Mouse (Mus musculus) adrenal gland, postnatal 4 days (tissue): ENCODE measurements around the gene Kif2a. TPM values are rescaled to one million over a fixed set of nuclear protein-coding genes. Genes with fewer than 3 reads are reported as not detected.
"Not testable (repeated sequence)": the region's sequence is repeated elsewhere in the genome, so short reads cannot be mapped to it uniquely, and the experiment has no call there.

Experiments used
- DNase-seq, 2 experiments: peaks; one replicate each; pipeline ENCODE4 v3.0.0; 2021 to 2022; ENCODE audit warnings: low spot score in 2 of 2, mixed read lengths in 2 of 2
- total RNA-seq, 2 experiments: library from RNA; stranded (reverse); gene quantifications; 2 replicates each; pipeline ENCODE4 v1.2.3; 2021

The Kif2a gene
- total RNA-seq, 2 experiments from 2014 or later, result 49.3 to 64.2 TPM

DNA sequence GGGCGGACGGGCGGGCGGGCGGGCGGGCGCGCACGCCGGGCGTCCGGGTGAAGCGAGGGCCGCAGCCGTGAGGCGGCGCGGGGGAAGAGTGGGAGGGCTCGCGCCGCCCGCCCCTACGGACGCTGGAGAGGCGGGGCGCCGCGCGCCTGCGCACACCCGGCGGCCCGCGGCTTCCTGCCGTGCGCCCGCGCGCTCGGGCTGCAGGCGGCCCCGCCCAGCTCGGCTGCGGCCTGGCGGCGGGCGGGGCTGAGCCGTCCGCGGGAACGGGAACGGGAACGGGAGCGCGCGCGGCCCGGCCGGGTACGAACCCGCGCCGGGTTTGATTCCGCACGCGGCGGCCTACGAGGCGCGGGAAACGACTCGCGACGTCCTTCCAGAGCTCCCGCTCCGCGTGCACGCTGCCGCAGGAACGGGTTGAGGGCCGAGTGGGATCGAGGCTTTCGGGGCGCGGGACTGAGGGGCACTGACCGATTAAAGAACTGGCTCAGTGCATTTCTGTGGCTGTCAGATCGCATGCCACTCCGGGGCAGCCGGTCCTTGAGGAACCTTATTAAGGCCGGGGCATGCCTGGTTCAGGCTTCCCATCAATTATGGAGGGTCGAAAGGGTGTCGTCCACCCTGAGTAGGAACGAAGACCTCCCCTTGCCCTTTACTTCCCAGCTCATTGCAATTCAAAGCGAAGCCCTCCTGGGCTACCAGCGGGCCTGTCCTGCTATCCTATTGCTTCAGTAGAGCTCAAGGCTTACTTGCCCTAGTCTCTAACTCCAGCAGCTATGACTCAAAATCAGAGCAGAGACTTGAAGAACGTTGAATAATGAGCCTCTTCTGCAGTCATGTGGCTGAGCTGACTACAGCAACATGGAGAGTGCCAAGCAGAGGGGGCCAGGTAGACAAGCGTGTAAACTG is 593 bp upstream of the Kif2a start:
- DNase-seq, result peak; percentile 39 to 42

DNA sequence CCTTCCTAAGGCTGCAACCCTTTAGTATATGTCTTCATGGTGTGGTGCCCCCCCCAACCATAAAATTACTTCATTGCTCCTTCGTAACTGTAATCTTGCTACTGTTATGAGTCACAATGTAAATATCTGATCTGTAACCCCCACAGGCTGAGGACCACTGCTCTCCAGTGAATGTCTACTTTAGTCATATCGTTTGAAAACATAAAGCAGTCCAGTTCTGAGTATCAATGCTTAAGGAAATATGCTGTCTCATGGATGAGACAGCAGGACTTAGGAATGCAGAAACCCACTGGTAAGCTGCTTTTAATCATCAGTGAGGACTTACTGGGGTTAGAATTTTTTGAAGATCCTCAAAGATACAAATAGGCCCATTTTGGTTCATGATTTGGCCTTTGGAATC is 2.5 kb downstream of the Kif2a start:
- no peak for DNase-seq

DNA sequence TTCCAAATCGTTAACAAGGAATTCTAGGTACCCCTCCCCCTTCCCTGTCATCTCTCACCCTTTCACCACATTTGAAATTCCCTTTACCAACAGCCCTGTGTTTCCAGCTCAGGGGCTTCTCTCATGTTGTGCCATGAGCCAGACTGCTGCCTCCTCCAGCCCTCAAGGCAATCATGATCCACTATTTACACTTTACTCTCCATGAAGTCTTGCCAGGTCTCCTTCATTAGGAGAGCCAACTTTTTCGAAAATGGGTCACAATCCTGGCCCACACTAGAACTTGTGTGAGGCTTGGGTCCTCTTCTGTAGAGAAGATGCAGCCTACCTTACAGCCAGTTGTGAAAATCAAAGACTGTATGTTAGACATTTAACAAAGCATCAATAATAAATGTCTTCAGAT is 8.0 kb downstream of the Kif2a start:
- DNase-seq, result no peak

DNA sequence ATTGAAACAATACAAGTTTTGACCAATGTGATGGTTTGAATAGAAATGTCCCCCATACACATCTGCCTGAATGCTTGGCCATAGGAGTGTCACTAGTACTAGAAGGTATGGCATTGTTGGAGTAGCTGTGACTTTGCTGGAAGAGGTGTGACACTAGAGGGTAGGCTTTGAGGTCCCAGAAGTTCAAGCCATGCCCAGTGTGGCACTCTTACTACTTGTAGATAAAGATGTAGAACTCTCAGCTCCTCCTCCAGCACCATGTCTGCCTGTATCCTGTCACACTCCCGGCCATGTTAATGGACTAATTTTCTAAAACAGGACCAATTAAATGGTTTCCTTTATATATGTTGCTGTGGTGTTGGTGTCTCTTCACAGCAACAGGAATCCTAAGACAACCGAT is 10.3 kb downstream of the Kif2a start:
- no peak for DNase-seq

DNA sequence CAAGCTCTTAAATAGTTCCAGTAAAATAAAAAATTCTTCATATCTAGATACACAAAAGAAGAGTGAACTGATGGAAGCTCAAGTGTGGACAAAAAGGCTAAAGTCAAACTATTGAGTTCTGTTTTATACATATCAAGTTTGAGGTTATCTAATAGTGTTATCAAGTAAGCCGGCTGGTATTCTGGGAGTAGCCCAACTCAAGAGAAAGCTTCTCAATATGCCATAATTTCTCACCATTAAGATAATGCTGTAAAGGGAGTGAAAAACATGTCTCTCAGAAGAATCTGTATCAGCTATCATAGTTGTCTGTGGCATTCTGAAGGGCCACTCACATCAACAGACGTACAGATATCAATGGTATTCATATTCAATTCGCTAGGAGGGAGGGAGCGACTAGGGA is 13.8 kb downstream of the Kif2a start:
- no peak for DNase-seq

DNA sequence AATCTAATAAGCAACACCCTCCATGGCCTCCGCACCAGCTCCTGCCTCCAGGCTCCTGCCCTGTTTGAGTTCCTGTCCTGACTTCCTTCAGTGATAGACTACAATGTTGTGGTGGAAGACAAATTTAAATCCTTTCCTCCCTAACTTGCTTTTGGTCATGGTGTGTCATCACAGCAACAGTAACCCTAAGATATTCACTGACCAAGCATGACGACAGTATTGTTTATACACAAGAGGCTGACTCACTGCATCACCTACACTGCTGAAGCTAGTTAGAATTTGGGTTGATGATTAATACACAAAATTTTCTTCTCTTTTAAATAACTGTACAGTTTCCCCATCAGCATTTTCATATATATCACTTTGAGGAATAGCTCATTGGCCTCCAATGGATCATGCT is 18.7 kb downstream of the Kif2a start:
- DNase-seq, result no peak

DNA sequence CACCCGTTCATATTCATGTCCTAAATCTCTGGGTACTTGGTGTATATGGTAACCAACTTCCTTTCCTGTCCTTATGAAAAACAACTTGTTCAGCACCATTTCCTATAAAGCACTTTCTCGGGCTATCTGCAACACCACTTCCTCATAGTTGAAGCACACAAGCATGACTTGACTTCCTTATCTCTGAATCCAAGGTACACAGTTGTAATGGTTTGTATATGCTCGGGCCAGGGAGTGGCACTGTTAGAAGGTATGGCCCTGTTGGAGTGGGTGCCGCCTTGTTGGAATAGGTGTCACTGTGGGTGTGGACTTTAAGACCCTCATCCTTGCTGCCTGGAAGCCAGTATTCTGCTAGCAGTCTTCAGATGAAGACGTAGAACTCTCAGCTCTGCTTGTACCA is 23.3 kb downstream of the Kif2a start:
- DNase-seq, result no peak

DNA sequence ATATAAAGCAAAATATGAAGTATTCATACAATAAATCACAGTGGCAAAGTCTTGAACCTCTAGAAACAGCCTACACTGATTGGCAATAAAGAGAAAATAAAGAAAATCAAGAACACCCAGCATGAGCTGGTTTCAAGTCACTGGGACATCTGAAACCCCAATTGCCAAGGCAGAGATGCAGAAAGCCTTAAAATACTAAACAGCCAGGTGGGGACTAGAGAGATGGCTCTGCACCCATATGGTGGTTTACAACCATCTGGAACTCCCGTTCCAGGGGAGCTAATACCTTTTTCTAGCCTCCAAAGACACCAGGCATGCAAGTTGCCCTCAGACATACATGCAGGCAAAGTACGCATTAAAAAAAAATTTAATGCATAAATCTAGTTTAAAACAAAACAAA is 23.9 kb downstream of the Kif2a start:
- DNase-seq, result no peak

DNA sequence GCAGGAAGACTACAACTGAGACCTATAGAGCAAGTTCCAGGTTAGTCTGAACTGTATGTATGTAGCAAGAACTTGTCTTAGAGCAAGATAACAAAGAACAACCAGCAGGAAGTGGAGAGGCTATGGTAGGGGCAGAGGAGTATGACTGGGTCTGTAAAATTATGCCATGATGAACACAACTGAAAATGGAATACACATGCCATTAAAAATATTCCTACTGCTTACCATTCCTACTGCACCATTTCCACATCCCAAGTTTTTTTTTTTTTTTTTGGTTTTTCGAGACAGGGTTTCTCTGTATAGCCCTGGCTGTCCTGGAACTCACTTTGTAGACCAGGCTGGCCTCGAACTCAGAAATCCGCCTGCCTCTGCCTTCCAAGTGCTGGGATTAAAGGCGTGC is 24.4 kb downstream of the Kif2a start:
- not testable (repeated sequence) for DNase-seq

DNA sequence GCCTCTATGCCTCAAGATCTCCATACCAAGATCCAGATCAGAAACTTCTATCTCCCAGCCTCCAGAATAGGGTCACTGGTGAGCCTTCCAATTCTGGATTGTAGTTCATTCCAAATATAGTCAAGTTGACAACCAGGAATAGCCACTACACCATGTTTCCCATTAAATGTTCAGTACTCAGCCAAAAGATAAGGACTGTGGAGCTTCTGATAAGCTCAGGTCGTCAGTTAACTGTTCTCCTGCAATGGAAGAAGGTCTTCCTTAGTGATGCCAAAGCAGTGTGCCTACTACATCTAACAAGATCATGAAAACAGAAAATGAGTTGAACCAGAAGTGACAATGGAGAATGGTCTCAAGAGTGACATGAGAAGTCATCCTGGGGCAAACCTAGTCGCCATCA is 25.0 kb downstream of the Kif2a start:
- no peak for DNase-seq

DNA sequence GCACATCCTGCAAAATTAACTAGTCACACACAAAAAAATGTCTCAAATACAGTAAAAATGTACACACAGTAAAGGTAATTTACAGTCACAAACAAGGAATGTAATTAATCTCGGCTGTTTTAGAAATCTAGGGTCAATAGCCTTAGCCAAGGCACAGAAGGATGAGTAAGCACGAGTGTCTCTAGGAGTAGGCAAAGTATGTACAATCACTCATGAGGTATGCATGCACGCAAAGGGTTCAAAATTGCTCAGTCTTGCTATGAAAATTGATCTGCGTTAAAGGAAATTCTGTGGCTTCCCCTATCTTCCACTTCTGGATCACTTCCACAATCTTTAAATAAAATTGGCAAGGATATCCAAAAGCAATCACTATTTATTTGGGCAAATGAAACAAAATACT is 60.4 kb downstream of the Kif2a start:
- DNase-seq, result no peak

DNA sequence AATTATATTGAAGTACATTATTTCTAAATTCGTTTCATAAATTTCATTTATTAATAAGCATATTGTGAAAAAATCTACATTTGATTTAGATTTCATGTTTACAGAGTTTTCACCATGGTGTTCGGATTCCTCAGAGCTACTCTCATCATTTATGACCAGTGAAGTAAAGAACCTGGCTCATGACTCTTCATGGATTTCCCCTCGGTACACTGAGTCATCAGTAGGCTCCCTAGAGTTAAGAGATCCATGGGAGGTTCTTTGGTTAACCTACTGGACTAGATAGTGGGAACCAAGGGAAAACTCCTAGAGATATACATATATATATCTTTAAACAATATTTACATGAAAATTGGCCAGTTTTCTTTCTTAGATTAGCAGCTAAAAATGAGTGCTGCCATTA is 61.4 kb downstream of the Kif2a start:
- no peak for DNase-seq

DNA sequence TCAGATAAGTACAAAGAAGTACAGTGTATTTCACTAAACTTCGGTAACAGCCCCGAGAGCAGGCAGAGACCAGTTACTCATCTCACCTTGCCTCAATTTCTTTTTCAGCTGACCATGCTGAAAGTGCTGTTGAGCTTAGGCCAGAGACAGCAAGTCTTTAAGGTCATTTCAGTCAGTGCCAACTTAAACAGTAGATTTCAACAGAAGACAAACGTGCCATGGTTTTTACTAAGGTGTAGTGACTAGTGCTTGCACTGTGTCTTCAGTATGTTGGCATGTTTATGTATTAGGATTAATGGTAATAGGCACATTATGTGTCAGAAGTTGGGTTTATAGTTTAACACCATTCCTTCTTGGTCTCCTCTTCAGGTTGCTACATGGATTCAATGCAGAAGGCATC is 63.6 kb downstream of the Kif2a start:
- DNase-seq, result no peak

DNA sequence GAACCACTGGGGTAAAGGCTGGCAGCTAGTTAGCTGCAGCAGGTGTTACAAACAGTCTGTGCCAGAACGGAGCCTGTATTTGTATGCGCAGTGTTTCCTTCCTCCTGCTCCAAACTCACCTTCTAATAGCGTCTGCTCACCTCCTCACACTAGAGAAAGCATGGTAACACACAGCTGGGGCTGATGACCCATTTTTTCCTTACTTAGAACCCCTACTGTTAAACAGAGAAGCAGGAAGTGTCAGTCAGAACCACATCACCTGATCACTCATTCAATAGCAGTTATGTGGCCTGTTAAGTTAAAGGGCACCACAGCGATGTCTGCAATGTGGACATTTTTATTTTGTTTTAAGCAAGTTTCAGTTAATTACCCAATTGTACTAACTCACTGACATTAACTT is 64.4 kb downstream of the Kif2a start:
- DNase-seq, result no peak

DNA sequence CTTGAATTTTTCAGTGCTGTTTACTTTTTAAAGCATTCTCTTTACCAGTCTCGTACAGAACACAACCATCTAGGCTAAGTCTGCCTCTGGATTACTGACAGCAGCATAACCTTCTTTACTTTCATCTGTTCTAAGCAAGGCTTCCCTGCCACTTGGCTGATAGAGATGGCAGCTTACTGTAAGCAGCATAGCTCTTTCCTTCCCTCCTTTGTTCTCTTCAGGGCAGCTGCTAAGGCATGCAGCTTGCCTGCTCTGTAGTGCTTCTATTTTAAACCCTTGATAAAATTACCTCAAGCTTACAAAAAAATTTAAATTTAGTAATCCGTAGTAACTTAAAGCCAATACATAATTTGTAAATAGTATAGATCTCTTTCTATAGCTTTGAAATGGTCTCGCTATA is 67.0 kb downstream of the Kif2a start:
- no peak for DNase-seq

DNA sequence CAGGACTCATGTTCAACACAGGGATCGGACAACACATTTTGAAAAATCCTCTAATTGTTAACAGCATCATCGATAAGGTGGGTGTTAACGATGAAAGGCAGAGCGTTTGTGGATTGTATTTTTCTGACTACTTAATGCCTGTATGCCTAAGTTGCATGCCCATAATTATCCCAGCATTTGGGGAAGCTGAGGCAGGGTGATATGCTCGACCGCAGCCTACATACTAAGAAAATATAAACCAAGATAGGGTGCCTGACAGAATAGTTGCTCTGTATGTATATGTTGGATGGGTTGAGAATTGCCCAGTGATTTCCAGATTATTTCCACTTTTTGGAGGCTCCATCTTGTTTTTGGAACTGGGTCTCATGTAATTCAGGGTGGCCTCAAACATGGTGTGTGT is 74.3 kb downstream of the Kif2a start:
- DNase-seq, result no peak

DNA sequence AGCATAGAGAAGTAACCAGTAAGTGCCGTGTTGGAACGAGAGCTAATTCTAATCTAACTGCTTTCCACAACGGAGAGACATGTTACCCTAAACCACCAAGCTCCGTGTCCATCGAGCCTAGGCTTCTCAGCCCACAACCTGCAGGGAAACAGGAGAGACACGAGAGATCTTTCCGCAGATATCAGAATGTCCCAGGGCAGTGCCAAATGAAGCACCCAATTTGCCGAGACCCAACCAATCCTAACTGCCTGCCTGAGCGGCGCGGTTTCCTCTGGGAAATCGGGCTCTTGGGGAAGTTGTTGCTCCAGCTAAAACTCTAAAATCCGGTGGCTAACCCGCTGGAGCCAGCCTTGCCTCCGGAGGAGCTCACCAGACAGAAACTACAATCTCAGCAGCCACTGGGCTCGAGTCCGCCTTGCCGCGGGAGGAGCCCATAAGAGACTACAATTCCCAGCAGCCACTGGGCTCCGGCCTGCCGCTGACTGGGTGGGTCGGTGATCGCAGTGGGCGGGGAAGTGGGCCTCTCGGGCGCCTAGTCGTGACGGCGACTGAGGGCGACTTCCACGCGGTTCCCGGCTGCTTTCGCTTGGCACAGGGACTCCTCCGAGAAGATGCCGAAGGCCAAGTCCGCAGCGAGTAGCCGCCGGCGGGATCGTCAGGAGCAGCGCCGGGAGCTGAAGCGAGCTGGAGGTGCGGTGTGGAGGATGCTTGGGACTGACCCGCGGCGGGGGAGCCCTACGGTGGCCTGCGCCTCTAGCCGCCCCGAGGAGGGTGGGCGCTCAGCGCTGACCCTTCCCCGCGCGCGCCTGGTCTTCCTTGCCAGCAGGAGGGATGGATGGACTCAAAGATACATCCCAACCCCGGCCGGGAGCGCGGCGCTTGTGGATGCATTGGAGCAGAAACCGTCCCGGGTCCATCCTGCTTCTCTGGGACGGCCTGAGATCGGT is 75.1 kb downstream of the Kif2a start, which contains the start of gene Dimt1:
Gene Dimt1 (plus strand): TSS at position 534 of the 947 bp plus-strand sequence.
- peak; percentile 78 to 89 for DNase-seq

DNA sequence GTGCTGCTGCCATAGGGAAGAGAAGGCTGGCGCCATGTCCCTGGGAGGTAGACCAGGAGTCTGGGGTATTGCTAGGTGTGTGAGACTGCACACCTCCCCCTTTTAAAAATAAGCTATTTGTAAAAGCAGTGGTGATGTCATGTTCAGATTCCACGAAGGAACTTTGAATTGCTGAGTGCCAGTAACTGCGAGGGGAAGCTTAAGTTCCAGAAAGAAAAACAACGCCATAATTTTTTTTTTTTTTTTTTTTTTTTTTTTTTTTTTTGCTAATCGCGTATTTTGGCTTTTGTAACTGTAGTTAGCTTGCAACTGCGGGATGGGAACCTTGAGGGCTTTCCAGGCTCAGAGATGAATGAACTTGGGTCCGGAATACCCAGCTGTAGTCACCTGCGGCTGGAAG is 76.4 kb downstream of the Kif2a start:
- DNase-seq, result no peak

DNA sequence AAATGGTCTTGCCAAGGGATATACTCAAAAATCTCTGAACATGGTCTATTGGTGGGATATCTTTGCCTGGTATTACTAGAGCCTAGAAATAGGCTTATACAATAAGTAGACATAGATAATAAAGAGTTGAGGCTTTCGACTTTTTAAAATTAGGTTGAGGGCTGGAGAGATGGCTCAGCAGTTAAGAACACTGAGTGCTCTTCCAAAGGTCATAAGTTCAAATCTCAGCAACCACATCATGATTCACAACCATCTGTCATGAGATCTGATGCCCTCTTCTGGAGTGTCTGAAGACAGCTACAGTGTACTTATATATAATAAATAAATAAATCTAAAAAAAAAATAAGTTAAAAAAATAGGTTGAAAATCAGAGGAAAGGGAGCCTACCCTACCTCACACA is 79.2 kb downstream of the Kif2a start:
- DNase-seq, result no peak

DNA sequence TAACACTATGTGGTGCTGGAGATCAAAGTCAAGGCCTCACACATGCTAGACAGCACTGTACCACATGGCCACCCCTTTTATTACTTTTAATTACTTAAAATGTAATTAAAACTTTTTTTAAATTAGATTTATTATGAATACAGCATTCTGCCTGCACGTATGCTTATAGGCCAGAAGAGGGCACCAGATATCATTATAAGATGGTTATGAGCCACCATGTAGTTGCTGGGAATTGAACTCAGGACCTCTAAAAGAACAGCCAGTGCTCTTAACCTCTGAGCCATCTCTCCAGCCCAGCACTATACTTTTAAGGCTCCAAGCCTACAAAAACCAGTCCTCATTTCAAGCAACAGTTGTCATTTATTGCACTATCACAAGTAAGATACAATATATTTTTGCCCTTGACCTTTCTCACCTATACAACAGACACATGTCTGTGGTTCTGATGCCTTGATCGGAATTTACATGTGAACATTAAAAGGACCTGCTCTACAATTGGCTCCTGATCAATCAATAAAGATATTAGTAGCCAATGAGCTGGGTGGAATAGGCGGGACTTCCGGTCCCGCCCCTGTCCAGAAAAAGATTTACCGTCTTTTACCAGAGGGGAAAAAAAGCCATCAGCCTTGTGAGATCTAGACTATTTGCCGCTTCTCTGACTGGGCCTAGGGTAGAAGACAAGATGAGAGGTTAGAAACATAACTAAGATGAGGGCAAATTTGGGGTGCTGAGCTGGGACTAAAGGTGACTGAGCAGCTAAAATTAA is 80.5 kb downstream of the Kif2a start:
- DNase-seq, result no peak

DNA sequence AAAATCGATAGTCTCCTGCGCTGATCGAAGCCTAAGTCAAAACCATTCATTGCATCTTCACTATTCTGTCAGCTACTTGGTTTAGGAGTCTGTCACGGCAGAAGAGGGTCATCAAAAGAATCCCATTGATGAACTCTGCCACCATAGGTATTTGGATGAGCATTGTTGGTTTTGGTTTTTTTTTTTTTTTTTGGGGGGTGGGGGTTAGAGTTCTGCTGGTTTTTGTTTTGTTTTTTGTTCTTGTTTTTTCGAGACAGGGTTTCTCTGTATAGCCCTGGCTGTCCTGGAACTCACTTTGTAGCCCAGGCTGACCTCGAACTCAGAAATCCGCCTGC is 84.8 kb downstream of the Kif2a start:
- no peak for DNase-seq
